In the genomic region with DNA sequence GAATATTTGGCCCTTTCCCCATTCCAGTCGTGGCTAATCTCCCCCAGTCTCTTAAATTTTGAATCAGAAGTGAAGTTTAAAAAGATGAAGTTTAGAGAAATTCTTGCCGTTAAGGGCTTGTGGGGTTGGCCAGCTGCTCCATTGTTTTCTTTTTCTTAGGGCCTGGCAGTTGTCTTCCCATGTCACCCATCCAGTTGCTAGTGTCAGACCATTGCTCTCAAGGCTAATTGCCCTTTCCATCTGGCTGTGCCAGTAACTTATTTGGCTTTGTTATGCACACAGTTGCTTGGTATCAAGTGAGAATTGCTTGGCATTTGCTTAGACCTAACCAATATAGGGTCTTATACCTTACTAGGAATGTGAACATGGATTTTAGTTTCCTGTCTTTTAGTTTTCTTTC, we compare ENCODE assay signal across 34 mouse cellular contexts.
"Had no signal": no experiment of that assay in that cellular context is flagged by ENCODE, and none has a peak within 500 bp of the region (broad histone marks: within the 10 kb centered on the region; RNA-seq: fewer than 3 reads in every experiment).

No protein-coding gene starts in this region.

- H3K36me3 ChIP-seq: heart, embryonic 10.5 days; heart, embryonic 15.5 days; hindbrain, embryonic 10.5 days; hindbrain, embryonic 12.5 days; hindbrain, embryonic 13.5 days; hindbrain, embryonic 15.5 days; intestine, embryonic 15.5 days; kidney, embryonic 15.5 days had no signal

- H3K4me2 ChIP-seq: heart, embryonic 11.5 days; heart, embryonic 13.5 days; heart, embryonic 15.5 days; hindbrain, embryonic 12.5 days; hindbrain, embryonic 13.5 days; hindbrain, embryonic 14.5 days; hindbrain, embryonic 15.5 days; intestine, embryonic 15.5 days; kidney, embryonic 15.5 days had no signal

- DNase-seq: heart, postnatal 10 days; heart, postnatal 14 days; heart, postnatal 36 days; kidney, adult 11 months; kidney, adult 18-20 months; kidney, adult 2 months; kidney, adult 8-10 months; kidney, adult 9 months; kidney, postnatal 10 days; kidney, postnatal 14 days; kidney, postnatal 25 days; kidney, postnatal 36 days; kidney, postnatal 4 days; layer of hippocampus, adult 9-11 months; layer of hippocampus, postnatal 36 days had no signal

- H3K9me3 ChIP-seq: heart, embryonic 10.5 days; heart, embryonic 13.5 days; heart, embryonic 15.5 days; hindbrain, embryonic 10.5 days; hindbrain, embryonic 12.5 days; hindbrain, embryonic 13.5 days; hindbrain, embryonic 15.5 days; intestine, embryonic 15.5 days; kidney, embryonic 15.5 days had no signal

- H3K4me3 ChIP-seq: heart, embryonic 10.5 days; heart, embryonic 13.5 days; heart, embryonic 15.5 days; hindbrain, embryonic 10.5 days; hindbrain, embryonic 12.5 days; hindbrain, embryonic 13.5 days; hindbrain, embryonic 15.5 days; intestine, embryonic 15.5 days; kidney, embryonic 15.5 days; layer of hippocampus, adult 2 months; left cerebral cortex, adult 2 months had no signal

- H3K27ac ChIP-seq: heart, embryonic 10.5 days; heart, embryonic 13.5 days; heart, embryonic 15.5 days; hindbrain, embryonic 10.5 days; hindbrain, embryonic 12.5 days; hindbrain, embryonic 13.5 days; hindbrain, embryonic 14.5 days; hindbrain, embryonic 15.5 days; hindbrain, postnatal 0 days; intestine, embryonic 15.5 days; kidney, embryonic 15.5 days; kidney, postnatal 0 days; layer of hippocampus, adult 2 months; left cerebral cortex, adult 2 months had no signal

- H3K27me3 ChIP-seq: heart, embryonic 13.5 days; heart, embryonic 15.5 days; hindbrain, embryonic 12.5 days; hindbrain, embryonic 13.5 days; hindbrain, embryonic 15.5 days; intestine, embryonic 15.5 days had no signal

- H3K9ac ChIP-seq: heart, embryonic 13.5 days; heart, embryonic 15.5 days; hindbrain, embryonic 12.5 days; hindbrain, embryonic 13.5 days; hindbrain, embryonic 14.5 days; hindbrain, embryonic 15.5 days; intestine, embryonic 15.5 days; kidney, embryonic 15.5 days had no signal

- ATAC-seq: hindbrain, embryonic 16.5 days; hindbrain, postnatal 0 days; inflammation-experienced regulatory T-cells, adult 6 months; intestine, embryonic 15.5 days; intestine, embryonic 16.5 days; intestine, postnatal 0 days had no signal

- H3K4me1 ChIP-seq: heart, embryonic 10.5 days; heart, embryonic 15.5 days; hindbrain, embryonic 10.5 days; hindbrain, embryonic 12.5 days; hindbrain, embryonic 13.5 days; hindbrain, embryonic 15.5 days; intestine, embryonic 15.5 days; kidney, embryonic 15.5 days had no signal
